Mouse (Mus musculus): ENCODE measurements at regions not wholly inside any gene's neighbourhood (a gene's known extent, or its start where the extent isn't known, plus 50 kb on each side); places are given as distances from the start of the nearest gene placed in this dataset.

DNA sequence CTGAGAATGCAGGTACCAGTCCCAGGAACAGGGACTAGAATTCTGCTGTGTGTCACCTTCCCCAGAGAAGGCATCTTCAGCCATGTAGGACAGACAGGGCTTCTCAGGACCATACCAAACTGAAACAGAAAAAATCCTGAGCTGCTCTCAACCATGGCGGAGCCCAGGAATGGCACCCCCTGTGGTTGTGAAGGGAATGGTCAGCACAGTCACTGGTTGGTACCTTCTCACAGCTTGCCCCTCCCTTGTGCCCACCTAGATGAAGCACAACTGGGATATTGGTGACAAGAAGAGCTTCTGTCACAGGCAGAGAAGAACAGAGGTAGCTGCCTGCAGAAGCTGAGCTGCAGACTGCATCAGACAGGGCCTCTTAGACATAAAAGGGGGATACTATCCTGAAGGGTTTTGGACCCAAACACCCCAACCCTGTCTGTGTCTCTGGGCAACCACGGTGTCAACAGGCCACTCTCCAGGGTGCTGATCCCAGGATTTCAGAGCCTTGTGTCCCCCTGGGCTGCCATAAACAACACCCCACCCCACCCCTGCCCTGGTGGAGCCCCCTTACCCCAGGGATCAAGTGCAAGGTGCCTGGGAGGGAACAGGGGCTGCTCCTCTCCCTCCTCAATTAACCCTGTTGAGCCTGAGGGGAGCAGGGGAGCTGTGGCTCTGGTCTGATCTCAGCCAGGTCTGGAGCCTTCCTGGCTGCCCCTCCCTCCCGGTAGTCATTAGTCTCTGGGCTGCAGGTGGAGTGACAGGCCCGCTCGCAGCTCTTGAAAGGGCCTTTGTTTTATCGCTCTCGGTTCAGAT is 275.7 kb downstream of the Rps24 start:
- Histone ChIP-seq H3K9ac (ENCODE audit: low read length) (no peak overlapping the region), H3K4me1 (ENCODE audit: control insufficient read depth in 2 of 2, insufficient read depth in 2 of 2, low read length in 2 of 2) (peaks cover 5 to 13% of the 10 kb centered on the region in 2 experiments), H3K27ac (replicated peaks in 1 of 2; ENCODE audit: control insufficient read depth in 1 of 2, insufficient read depth in 1 of 2, low read depth in 2 of 2, low read length in 2 of 2) (no peak overlapping the region), H3K4me3 (ENCODE audit: control insufficient read depth in 1 of 2, insufficient read depth in 1 of 2, low read depth in 1 of 2, low read length in 2 of 2) (no peak overlapping the region), H3K9me3 (ENCODE audit: control insufficient read depth, low read length) (no peaks in the 10 kb centered on the region), H3K36me3 (ENCODE audit: control insufficient read depth, insufficient read depth, low read length) (no peaks in the 10 kb centered on the region), H3K4me2 (ENCODE audit: low read length) (no peak overlapping the region), H3K27me3 (ENCODE audit: control insufficient read depth, insufficient read depth, low read length) (no peaks in the 10 kb centered on the region)
- no peak for ATAC-seq (ENCODE audit: insufficient number of reproducible peaks, insufficient read depth, low FRiP score, low read depth)
- WGBS, result 14% methylated on average over 7 of the region's 7 CpGs

DNA sequence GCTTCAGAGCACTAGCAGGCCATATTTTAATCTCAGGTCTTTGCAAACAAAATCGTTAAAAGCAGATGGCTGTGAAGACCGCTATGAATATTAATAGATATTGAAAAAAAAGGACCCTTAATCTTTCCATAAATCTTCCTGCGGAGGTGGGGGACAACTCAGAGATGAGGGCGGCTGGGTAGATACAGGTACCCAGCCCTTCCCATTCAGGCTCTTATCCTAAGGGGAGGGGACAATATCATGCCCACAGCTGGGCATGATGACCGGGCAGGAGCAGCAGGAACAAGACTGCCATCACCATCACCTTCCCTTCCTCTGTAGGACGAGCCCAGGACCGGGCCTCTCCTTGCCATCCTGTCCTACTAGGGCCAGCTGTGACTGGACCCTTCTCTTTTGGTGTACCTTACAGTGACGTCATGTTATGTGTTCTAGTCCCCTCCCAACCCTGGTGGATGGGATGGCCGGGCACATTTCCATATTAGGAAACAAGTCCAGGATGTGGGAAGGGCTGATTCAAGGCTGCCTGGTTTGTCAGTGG is 276.4 kb downstream of the Rps24 start:
- H3K36me3 ChIP-seq (ENCODE audit: control insufficient read depth, insufficient read depth, low read length), result no peaks in the 10 kb centered on the region
- H3K4me3 ChIP-seq (ENCODE audit: control insufficient read depth in 1 of 2, insufficient read depth in 1 of 2, low read depth in 1 of 2, low read length in 2 of 2), result no peak overlapping the region
- peaks cover 2 to 6% of the 10 kb centered on the region in 2 experiments; a peak in 2 of 4 replicates for H3K4me1 ChIP-seq (ENCODE audit: control insufficient read depth in 2 of 2, insufficient read depth in 2 of 2, low read length in 2 of 2)
- ATAC-seq (ENCODE audit: insufficient number of reproducible peaks, insufficient read depth, low FRiP score, low read depth), result no peak
- H3K4me2 ChIP-seq (ENCODE audit: low read length), result no peak overlapping the region
- no peaks in the 10 kb centered on the region for H3K9me3 ChIP-seq (ENCODE audit: control insufficient read depth, low read length)
- no peaks in the 10 kb centered on the region for H3K27me3 ChIP-seq (ENCODE audit: control insufficient read depth, insufficient read depth, low read length)
- no peak overlapping the region for H3K9ac ChIP-seq (ENCODE audit: low read length)
- no peak overlapping the region for H3K27ac ChIP-seq (replicated peaks in 1 of 2; ENCODE audit: control insufficient read depth in 1 of 2, insufficient read depth in 1 of 2, low read depth in 2 of 2, low read length in 2 of 2)
- 59% methylated on average over 9 of the region's 9 CpGs for WGBS

- no peak for ATAC-seq (ENCODE audit: insufficient number of reproducible peaks, insufficient read depth, low FRiP score, low read depth)
- no peak overlapping the region for H3K4me3 ChIP-seq (ENCODE audit: control insufficient read depth in 1 of 2, insufficient read depth in 1 of 2, low read depth in 1 of 2, low read length in 2 of 2)
- no peaks in the 10 kb centered on the region for H3K36me3 ChIP-seq (ENCODE audit: control insufficient read depth, insufficient read depth, low read length)
- peaks cover 0 to 1% of the 10 kb centered on the region in 2 experiments; a peak in 2 of 4 replicates for H3K4me1 ChIP-seq (ENCODE audit: control insufficient read depth in 2 of 2, insufficient read depth in 2 of 2, low read length in 2 of 2)
- WGBS, result 46% methylated on average over 7 of the region's 7 CpGs
- no peaks in the 10 kb centered on the region for H3K27me3 ChIP-seq (ENCODE audit: control insufficient read depth, insufficient read depth, low read length)
- H3K27ac ChIP-seq (replicated peaks in 1 of 2; ENCODE audit: control insufficient read depth in 1 of 2, insufficient read depth in 1 of 2, low read depth in 2 of 2, low read length in 2 of 2), result no peak overlapping the region
- H3K4me2 ChIP-seq (ENCODE audit: low read length), result no peak overlapping the region
- H3K9me3 ChIP-seq (ENCODE audit: control insufficient read depth, low read length), result no peaks in the 10 kb centered on the region
- H3K9ac ChIP-seq (ENCODE audit: low read length), result no peak overlapping the region
Observed at GRCm38 (mm10) chr14:24763845-24764244, 276.9 kb downstream of the Rps24 start.

DNA sequence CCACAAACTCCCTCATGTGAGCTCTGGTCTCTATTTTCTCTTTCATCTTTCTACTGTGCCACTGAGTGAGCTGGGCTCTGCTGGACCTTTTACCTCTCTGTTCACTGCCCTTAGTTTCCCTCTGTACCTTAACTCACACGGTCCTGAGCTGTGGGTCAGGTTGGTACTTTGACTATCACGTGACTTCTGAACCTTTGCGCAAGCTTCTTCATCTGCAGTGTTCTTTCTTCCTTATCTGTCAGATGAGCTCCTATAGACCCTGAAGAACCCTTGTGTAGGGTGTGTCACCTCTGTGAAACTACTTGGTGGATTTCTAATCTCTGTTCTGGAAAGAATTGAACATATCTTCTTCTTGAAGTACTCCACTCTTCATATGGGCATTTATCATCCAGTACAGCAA is 279.3 kb downstream of the Rps24 start:
- H3K27ac ChIP-seq (replicated peaks in 1 of 2; ENCODE audit: control insufficient read depth in 1 of 2, insufficient read depth in 1 of 2, low read depth in 2 of 2, low read length in 2 of 2), result no peak overlapping the region
- no peaks in the 10 kb centered on the region for H3K9me3 ChIP-seq (ENCODE audit: control insufficient read depth, low read length)
- H3K4me1 ChIP-seq (ENCODE audit: control insufficient read depth in 2 of 2, insufficient read depth in 2 of 2, low read length in 2 of 2), result peaks cover 0 to 2% of the 10 kb centered on the region in 2 experiments; a peak in 1 of 4 replicates
- H3K4me3 ChIP-seq (ENCODE audit: control insufficient read depth in 1 of 2, insufficient read depth in 1 of 2, low read depth in 1 of 2, low read length in 2 of 2), result no peak overlapping the region
- H3K36me3 ChIP-seq (ENCODE audit: control insufficient read depth, insufficient read depth, low read length), result no peaks in the 10 kb centered on the region
- WGBS, result 71% methylated on average over 3 of the region's 3 CpGs
- no peak overlapping the region for H3K4me2 ChIP-seq (ENCODE audit: low read length)
- H3K9ac ChIP-seq (ENCODE audit: low read length), result no peak overlapping the region
- no peaks in the 10 kb centered on the region for H3K27me3 ChIP-seq (ENCODE audit: control insufficient read depth, insufficient read depth, low read length)
- no peak for ATAC-seq (ENCODE audit: insufficient number of reproducible peaks, insufficient read depth, low FRiP score, low read depth)

- Histone ChIP-seq H3K36me3 (ENCODE audit: control insufficient read depth, insufficient read depth, low read length) (no peaks in the 10 kb centered on the region), H3K9me3 (ENCODE audit: control insufficient read depth, low read length) (no peaks in the 10 kb centered on the region), H3K27ac (replicated peaks in 1 of 2; ENCODE audit: control insufficient read depth in 1 of 2, insufficient read depth in 1 of 2, low read depth in 2 of 2, low read length in 2 of 2) (no peak overlapping the region), H3K4me1 (ENCODE audit: control insufficient read depth in 2 of 2, insufficient read depth in 2 of 2, low read length in 2 of 2) (peaks cover 0 to 2% of the 10 kb centered on the region in 2 experiments; a peak in 1 of 4 replicates), H3K27me3 (ENCODE audit: control insufficient read depth, insufficient read depth, low read length) (no peaks in the 10 kb centered on the region), H3K4me2 (ENCODE audit: low read length) (no peak overlapping the region), H3K9ac (ENCODE audit: low read length) (no peak overlapping the region), H3K4me3 (ENCODE audit: control insufficient read depth in 1 of 2, insufficient read depth in 1 of 2, low read depth in 1 of 2, low read length in 2 of 2) (no peak overlapping the region)
- 75% methylated on average over 2 of the region's 2 CpGs for WGBS
- ATAC-seq (ENCODE audit: insufficient number of reproducible peaks, insufficient read depth, low FRiP score, low read depth), result no peak
Observed at GRCm38 (mm10) chr14:24766690-24767089, 279.8 kb downstream of the Rps24 start.

DNA sequence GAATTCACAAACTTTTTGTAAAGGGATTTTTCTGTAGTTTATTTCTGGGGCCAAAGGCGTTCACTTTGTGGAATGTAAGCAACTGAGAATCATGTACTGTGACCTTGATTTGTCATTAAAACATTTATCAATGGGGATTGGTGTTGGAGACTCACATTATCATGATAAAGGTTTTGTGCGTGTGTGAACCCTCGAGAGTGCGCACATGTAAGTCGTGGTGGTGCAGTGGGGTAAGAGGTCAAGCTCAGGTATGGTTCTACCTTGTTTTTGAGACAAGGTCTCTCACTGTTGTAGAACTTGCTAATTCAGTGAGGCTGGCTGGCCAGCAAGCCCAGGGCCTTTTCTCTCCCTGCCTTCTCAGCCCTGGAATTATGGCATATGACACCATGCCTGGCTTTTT is 280.4 kb downstream of the Rps24 start:
- Histone ChIP-seq H3K4me1 (ENCODE audit: control insufficient read depth in 2 of 2, insufficient read depth in 2 of 2, low read length in 2 of 2) (peaks cover 0 to 6% of the 10 kb centered on the region in 2 experiments; a peak in 3 of 4 replicates), H3K4me2 (ENCODE audit: low read length) (no peak overlapping the region), H3K4me3 (ENCODE audit: control insufficient read depth in 1 of 2, insufficient read depth in 1 of 2, low read depth in 1 of 2, low read length in 2 of 2) (no peak overlapping the region), H3K9ac (ENCODE audit: low read length) (no peak overlapping the region), H3K9me3 (ENCODE audit: control insufficient read depth, low read length) (no peaks in the 10 kb centered on the region), H3K36me3 (ENCODE audit: control insufficient read depth, insufficient read depth, low read length) (no peaks in the 10 kb centered on the region), H3K27me3 (ENCODE audit: control insufficient read depth, insufficient read depth, low read length) (no peaks in the 10 kb centered on the region), H3K27ac (replicated peaks in 1 of 2; ENCODE audit: control insufficient read depth in 1 of 2, insufficient read depth in 1 of 2, low read depth in 2 of 2, low read length in 2 of 2) (no peak overlapping the region)
- ATAC-seq (ENCODE audit: insufficient number of reproducible peaks, insufficient read depth, low FRiP score, low read depth), result no peak
- WGBS, result 85% methylated on average over 5 of the region's 5 CpGs

- Histone ChIP-seq H3K4me2 (ENCODE audit: low read length) (no peak overlapping the region), H3K27me3 (ENCODE audit: control insufficient read depth, insufficient read depth, low read length) (no peaks in the 10 kb centered on the region), H3K4me1 (ENCODE audit: control insufficient read depth in 2 of 2, insufficient read depth in 2 of 2, low read length in 2 of 2) (peaks cover 0 to 7% of the 10 kb centered on the region in 2 experiments; a peak in 3 of 4 replicates), H3K36me3 (ENCODE audit: control insufficient read depth, insufficient read depth, low read length) (no peaks in the 10 kb centered on the region), H3K27ac (replicated peaks in 1 of 2; ENCODE audit: control insufficient read depth in 1 of 2, insufficient read depth in 1 of 2, low read depth in 2 of 2, low read length in 2 of 2) (no peak overlapping the region), H3K4me3 (ENCODE audit: control insufficient read depth in 1 of 2, insufficient read depth in 1 of 2, low read depth in 1 of 2, low read length in 2 of 2) (no peak overlapping the region), H3K9ac (ENCODE audit: low read length) (no peak overlapping the region), H3K9me3 (ENCODE audit: control insufficient read depth, low read length) (no peaks in the 10 kb centered on the region)
- ATAC-seq (ENCODE audit: insufficient number of reproducible peaks, insufficient read depth, low FRiP score, low read depth), result no peak
- WGBS, result 74% methylated on average over 5 of the region's 5 CpGs
Observed at GRCm38 (mm10) chr14:24767964-24768363, 281.0 kb downstream of the Rps24 start.
